Mouse (Mus musculus): ENCODE data around the gene Ralb. TPM values are rescaled to one million over a fixed set of nuclear protein-coding genes. Genes with fewer than 3 reads are reported as not detected.

The Ralb gene
- polyA plus RNA-seq, 1 experiment from 2014 or later: 38.6 TPM

- 17% methylated on average over 7 of the region's 7 CpGs for WGBS (ENCODE audit: insufficient replicate concordance)
- ATAC-seq (ENCODE audit: insufficient read depth): no peak
- Histone ChIP-seq H3K4me3 (replicated peaks) (no peak overlapping the region), H3K4me1 (replicated peaks) (peaks cover 30% of the 10 kb centered on the region), H3K27me3 (no peaks in the 10 kb centered on the region), H3K9me3 (replicated peaks) (no peaks in the 10 kb centered on the region), H3K4me2 (no peak overlapping the region), H3K27ac (replicated peaks) (no peak overlapping the region), H3K9ac (no peak overlapping the region), H3K36me3 (replicated peaks) (peaks cover 20% of the 10 kb centered on the region)
Measured at GRCm38 (mm10) chr1:119476905-119477353, 27.7 kb downstream of the Ralb start.

DNA sequence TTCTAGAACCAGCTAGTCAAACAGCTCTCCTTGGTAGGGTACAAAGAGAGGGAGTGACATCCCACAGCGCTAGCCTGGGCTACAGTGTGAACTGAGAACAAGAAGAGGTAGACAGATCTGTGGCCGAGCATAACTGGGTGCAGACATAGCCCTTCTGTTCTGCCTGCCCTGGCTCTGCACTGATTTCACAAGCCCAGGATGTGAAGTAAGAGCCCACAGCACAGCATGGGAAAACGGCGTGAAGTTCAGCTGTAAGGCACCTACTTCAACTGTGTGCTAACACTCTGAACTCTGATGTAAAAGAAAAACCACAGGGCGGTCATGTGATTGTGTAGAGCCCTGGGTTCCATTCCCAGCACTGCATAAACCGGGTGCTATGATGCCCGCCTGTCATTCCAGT is 29.9 kb downstream of the Ralb start:
- H3K4me3 ChIP-seq (replicated peaks): no peak overlapping the region
- H3K36me3 ChIP-seq (replicated peaks): peaks cover 37% of the 10 kb centered on the region
- no peak overlapping the region for H3K9ac ChIP-seq
- no peaks in the 10 kb centered on the region for H3K27me3 ChIP-seq
- H3K27ac ChIP-seq (replicated peaks): no peak overlapping the region
- H3K4me1 ChIP-seq (replicated peaks): peaks cover 31% of the 10 kb centered on the region
- WGBS (ENCODE audit: insufficient replicate concordance): 65% methylated on average over 7 of the region's 7 CpGs
- H3K9me3 ChIP-seq (replicated peaks): no peaks in the 10 kb centered on the region
- no peak overlapping the region for H3K4me2 ChIP-seq
- ATAC-seq (ENCODE audit: insufficient read depth): no peak

DNA sequence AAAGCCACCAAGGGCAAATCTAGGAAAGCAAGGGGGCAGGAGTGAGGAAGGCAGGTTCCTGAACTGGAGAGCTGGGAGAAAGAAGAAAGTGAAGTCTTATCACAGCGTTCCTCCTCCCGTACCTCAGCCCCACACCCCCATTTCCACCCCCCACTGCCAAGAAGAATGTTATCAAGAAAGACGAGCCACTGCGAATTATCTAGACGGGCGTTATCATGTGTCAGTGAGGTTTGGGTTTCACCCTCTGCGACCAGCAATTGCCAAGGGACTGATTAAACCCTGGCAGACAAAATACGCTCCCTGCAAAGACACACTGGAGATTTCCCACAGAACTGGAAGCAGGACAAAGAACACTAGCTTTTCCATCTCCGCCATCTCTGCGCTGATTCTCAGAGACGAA is 31.9 kb downstream of the Ralb start:
- Histone ChIP-seq H3K4me2 (no peak overlapping the region; the same call in 1 of the 2 replicates), H3K4me3 (replicated peaks) (no peak overlapping the region), H3K4me1 (replicated peaks) (peaks cover 31% of the 10 kb centered on the region), H3K9me3 (replicated peaks) (no peaks in the 10 kb centered on the region), H3K36me3 (replicated peaks) (peaks cover 40% of the 10 kb centered on the region), H3K9ac (no peak overlapping the region), H3K27me3 (no peaks in the 10 kb centered on the region), H3K27ac (replicated peaks) (no peak overlapping the region)
- peak; percentile 53; the same call in 1 of the 2 replicates for ATAC-seq (ENCODE audit: insufficient read depth)
- WGBS (ENCODE audit: insufficient replicate concordance): 28% methylated on average over 11 of the region's 11 CpGs

GRCm38 (mm10) chr1:119471793-119472396 is 32.7 kb downstream of the Ralb start:
- Histone ChIP-seq H3K36me3 (replicated peaks) (peaks cover 40% of the 10 kb centered on the region), H3K27me3 (no peaks in the 10 kb centered on the region), H3K9me3 (replicated peaks) (no peaks in the 10 kb centered on the region), H3K9ac (no peak overlapping the region), H3K4me2 (no peak overlapping the region), H3K4me3 (replicated peaks) (no peak overlapping the region), H3K4me1 (replicated peaks) (peaks cover 26% of the 10 kb centered on the region), H3K27ac (replicated peaks) (no peak overlapping the region)
- WGBS (ENCODE audit: insufficient replicate concordance): 66% methylated on average over 14 of the region's 14 CpGs
- no peak for ATAC-seq (ENCODE audit: insufficient read depth)

- ATAC-seq (ENCODE audit: insufficient read depth): no peak
- Histone ChIP-seq H3K4me3 (replicated peaks) (no peak overlapping the region), H3K36me3 (replicated peaks) (no peaks in the 10 kb centered on the region), H3K9ac (no peak overlapping the region), H3K4me1 (replicated peaks) (no peaks in the 10 kb centered on the region), H3K27me3 (peaks cover 13% of the 10 kb centered on the region), H3K27ac (replicated peaks) (no peak overlapping the region), H3K9me3 (replicated peaks) (no peaks in the 10 kb centered on the region), H3K4me2 (no peak overlapping the region)
- WGBS (ENCODE audit: insufficient replicate concordance): 39% methylated on average over 2 of the region's 2 CpGs
Measured at GRCm38 (mm10) chr1:119463386-119463785, 41.2 kb downstream of the Ralb start.

GRCm38 (mm10) chr1:119460062-119460461 is 44.5 kb downstream of the Ralb start:
- ATAC-seq (ENCODE audit: insufficient read depth): no peak
- 79% methylated on average over 2 of the region's 2 CpGs for WGBS (ENCODE audit: insufficient replicate concordance)
- H3K4me2 ChIP-seq: no peak overlapping the region

GRCm38 (mm10) chr1:119457993-119458605 is 46.5 kb downstream of the Ralb start:
- peaks cover 25% of the 10 kb centered on the region for H3K27me3 ChIP-seq
- no peak overlapping the region for H3K27ac ChIP-seq (replicated peaks)
- no peak overlapping the region for H3K4me2 ChIP-seq
- H3K9ac ChIP-seq: no peak overlapping the region
- WGBS (ENCODE audit: insufficient replicate concordance): 9% methylated on average over 10 of the region's 10 CpGs
- H3K36me3 ChIP-seq (replicated peaks): no peaks in the 10 kb centered on the region
- no peaks in the 10 kb centered on the region for H3K4me1 ChIP-seq (replicated peaks)
- no peak overlapping the region for H3K4me3 ChIP-seq (replicated peaks)
- H3K9me3 ChIP-seq (replicated peaks): no peaks in the 10 kb centered on the region
- ATAC-seq (ENCODE audit: insufficient read depth): no peak

More at GRCm38 (mm10) chr1:119460062-119460461, 44.5 kb downstream of the Ralb start:
- Histone ChIP-seq H3K9ac (no peak overlapping the region), H3K36me3 (replicated peaks) (no peaks in the 10 kb centered on the region), H3K27ac (replicated peaks) (no peak overlapping the region), H3K27me3 (peaks cover 25% of the 10 kb centered on the region), H3K4me1 (replicated peaks) (no peaks in the 10 kb centered on the region), H3K4me3 (replicated peaks) (no peak overlapping the region), H3K9me3 (replicated peaks) (no peaks in the 10 kb centered on the region)

- Histone ChIP-seq H3K9me3 (replicated peaks) (no peaks in the 10 kb centered on the region), H3K4me2 (peak overlapping the region; percentile 26; the same call in 1 of the 2 replicates), H3K9ac (no peak overlapping the region), H3K36me3 (replicated peaks) (no peaks in the 10 kb centered on the region), H3K27ac (replicated peaks) (no peak overlapping the region), H3K4me3 (replicated peaks) (no peak overlapping the region), H3K4me1 (replicated peaks) (no peaks in the 10 kb centered on the region), H3K27me3 (peaks cover 24% of the 10 kb centered on the region)
- WGBS (ENCODE audit: insufficient replicate concordance): 40% methylated on average over 5 of the region's 5 CpGs
- no peak for ATAC-seq (ENCODE audit: insufficient read depth)
Measured at GRCm38 (mm10) chr1:119457528-119457855, 47.1 kb downstream of the Ralb start.

- Histone ChIP-seq H3K9me3 (replicated peaks) (no peaks in the 10 kb centered on the region), H3K4me2 (peak overlapping the region; percentile 26; the same call in 1 of the 2 replicates), H3K27me3 (peaks cover 20% of the 10 kb centered on the region), H3K27ac (replicated peaks) (no peak overlapping the region), H3K4me3 (replicated peaks) (no peak overlapping the region), H3K9ac (no peak overlapping the region), H3K4me1 (replicated peaks) (no peaks in the 10 kb centered on the region), H3K36me3 (replicated peaks) (no peaks in the 10 kb centered on the region)
- ATAC-seq (ENCODE audit: insufficient read depth): no peak
- 28% methylated on average over 19 of the region's 19 CpGs for WGBS (ENCODE audit: insufficient replicate concordance)
Measured at GRCm38 (mm10) chr1:119456671-119457527, 47.7 kb downstream of the Ralb start.

DNA sequence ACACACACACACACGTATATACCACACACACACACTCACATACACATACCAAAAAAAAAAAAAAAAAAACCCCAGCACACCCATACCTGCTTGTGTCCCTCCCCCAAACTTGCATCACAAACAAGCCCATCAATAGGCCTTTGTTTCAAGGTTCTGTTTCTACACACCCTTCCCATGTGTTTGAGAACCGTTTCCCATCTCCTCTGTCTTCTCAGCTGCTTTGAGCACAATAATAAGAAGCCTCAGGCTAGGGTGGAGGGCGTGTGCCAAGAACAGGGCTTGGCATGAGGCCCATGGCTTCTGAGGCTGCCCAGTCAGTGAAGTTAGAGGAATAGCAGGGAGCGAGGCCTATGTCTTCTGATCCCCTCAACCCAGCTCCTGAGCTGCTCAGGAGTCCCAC is 50.9 kb downstream of the Ralb start:
- ATAC-seq (ENCODE audit: insufficient read depth): no peak
- no peak overlapping the region for H3K9ac ChIP-seq
- 49% methylated on average over 4 of the region's 4 CpGs for WGBS (ENCODE audit: insufficient replicate concordance)
- peaks cover 12% of the 10 kb centered on the region for H3K27me3 ChIP-seq
- H3K4me3 ChIP-seq (replicated peaks): no peak overlapping the region
- no peaks in the 10 kb centered on the region for H3K36me3 ChIP-seq (replicated peaks)
- H3K9me3 ChIP-seq (replicated peaks): no peaks in the 10 kb centered on the region
- H3K27ac ChIP-seq (replicated peaks): no peak overlapping the region
- no peak overlapping the region for H3K4me2 ChIP-seq
- no peaks in the 10 kb centered on the region for H3K4me1 ChIP-seq (replicated peaks)

- Histone ChIP-seq H3K9ac (no peak overlapping the region), H3K36me3 (replicated peaks) (no peaks in the 10 kb centered on the region), H3K27ac (replicated peaks) (no peak overlapping the region), H3K9me3 (replicated peaks) (no peaks in the 10 kb centered on the region), H3K4me3 (replicated peaks) (no peak overlapping the region), H3K4me2 (no peak overlapping the region), H3K27me3 (peaks cover under 1% of the 10 kb centered on the region; the same call in 1 of the 2 replicates), H3K4me1 (replicated peaks) (no peaks in the 10 kb centered on the region)
- ATAC-seq (ENCODE audit: insufficient read depth): no peak
- WGBS (ENCODE audit: insufficient replicate concordance): 56% methylated on average over 10 of the region's 10 CpGs
Measured at GRCm38 (mm10) chr1:119451417-119451816, 53.2 kb downstream of the Ralb start.
